Mouse (Mus musculus): ENCODE data around the gene Tbc1d30.

DNA sequence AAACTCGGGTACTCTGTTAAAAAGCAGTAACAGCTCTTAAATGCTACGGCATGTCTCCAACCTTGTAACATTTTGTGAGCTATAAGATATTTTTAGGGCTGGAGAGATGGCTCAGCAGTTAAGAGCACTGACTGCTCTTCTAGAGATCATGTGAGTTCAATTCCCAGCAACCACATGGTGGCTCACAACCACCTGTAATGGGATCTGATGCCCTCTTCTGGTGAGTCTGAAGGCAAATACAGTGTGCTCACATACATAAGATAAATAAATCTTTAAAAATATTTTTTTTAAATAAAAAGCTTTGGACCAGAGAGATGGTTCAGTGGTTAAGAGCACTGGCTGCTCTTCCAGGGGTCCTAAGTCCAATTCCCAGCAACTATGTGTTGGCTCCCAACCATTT is 9.3 kb upstream of the Tbc1d30 start:
- TF ChIP-seq CTCF (IDR thresholded peaks at IDR 0.05; ENCODE audit: low read depth, low read length) (no peak), POLR2A (IDR thresholded peaks at IDR 0.05; ENCODE audit: borderline replicate concordance, low read depth, low read length) (no peak)
